Mouse (Mus musculus): ENCODE measurements around the gene Pard3.

The Pard3 gene

DNA sequence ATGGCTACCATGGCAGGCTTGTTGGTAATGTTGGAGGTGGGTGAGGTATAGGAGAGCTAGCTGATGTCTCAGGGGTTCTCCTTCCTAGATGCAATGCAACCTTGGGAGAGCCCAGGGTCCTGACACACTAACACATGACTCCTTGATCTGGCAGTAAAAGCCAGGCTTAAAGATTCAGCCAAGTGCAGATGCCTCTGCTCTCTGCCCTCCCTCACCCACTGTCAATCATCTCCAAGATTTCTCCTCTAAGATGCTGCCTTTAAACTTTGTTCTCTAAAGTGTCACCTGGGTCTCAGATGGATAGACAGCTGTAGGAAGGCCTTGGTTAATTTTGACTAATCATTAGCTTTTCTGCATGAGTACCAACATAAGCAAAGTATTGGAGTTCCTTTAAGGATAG lies 125.0 kb downstream of the Pard3 start:
- CTCF ChIA-PET = no interaction called here

GRCm38 (mm10) chr8:127190350-127190749 lies 126.7 kb downstream of the Pard3 start:
- POLR2A ChIA-PET = interaction anchor here in 1 of 4 experiments (0.8 kb wide), 1 partner anchor 212 kb away, joined by 3 read pairs; no protein-coding TSS in a partner anchor
- CTCF ChIA-PET = interaction anchor here (0.5 to 1.5 kb wide), 15 partner anchors 8 to 1173 kb away, joined by 3 to 6 read pairs (median 4); partner anchors contain the start of gene Tomm20 (in 1 of the 4)

More for the DNA sequence above, 125.0 kb downstream of the Pard3 start:
- POLR2A ChIA-PET = interaction anchor here in 1 of 4 experiments (0.5 kb wide), 2 partner anchors 411 to 685 kb away, joined by 3 read pairs; no protein-coding TSS in a partner anchor

GRCm38 (mm10) chr8:127191387-127191786 lies 127.7 kb downstream of the Pard3 start:
- ChIA-PET CTCF (interaction anchor here (0.7 to 1.5 kb wide), 11 partner anchors 9 to 410 kb away, joined by 3 to 13 read pairs (median 4); no protein-coding TSS in a partner anchor), POLR2A (interaction anchor here in 1 of 4 experiments (0.7 kb wide), 1 partner anchor 140 kb away, joined by 3 read pairs; no protein-coding TSS in a partner anchor)

- ChIA-PET POLR2A (interaction anchor here in 1 of 4 experiments (0.7 to 1.4 kb wide), 3 partner anchors 13 to 140 kb away, joined by 3 read pairs; no protein-coding TSS in a partner anchor), CTCF (interaction anchor here in 3 of 4 experiments (0.6 to 1.3 kb wide), 8 partner anchors 9 to 409 kb away, joined by 3 to 13 read pairs (median 4); no protein-coding TSS in a partner anchor)
Observed at GRCm38 (mm10) chr8:127191824-127192223, 128.1 kb downstream of the Pard3 start.

GRCm38 (mm10) chr8:127192331-127192730 lies 128.6 kb downstream of the Pard3 start:
- CTCF ChIA-PET = interaction anchor here in 3 of 4 experiments (0.6 to 1.3 kb wide), 7 partner anchors 8 to 409 kb away, joined by 3 to 13 read pairs (median 5); no protein-coding TSS in a partner anchor

GRCm38 (mm10) chr8:127193375-127193774 lies 129.7 kb downstream of the Pard3 start:
- CTCF ChIA-PET = no interaction called here
- POLR2A ChIA-PET = interaction anchor here in 2 of 4 experiments (1.1 to 1.4 kb wide), 2 partner anchors 8 to 12 kb away, joined by 3 to 6 read pairs; no protein-coding TSS in a partner anchor

More at GRCm38 (mm10) chr8:127192331-127192730, 128.6 kb downstream of the Pard3 start:
- POLR2A ChIA-PET = interaction anchor here in 3 of 4 experiments (0.5 to 1.4 kb wide), 4 partner anchors 9 to 281 kb away, joined by 3 to 6 read pairs (median 3); no protein-coding TSS in a partner anchor

GRCm38 (mm10) chr8:127194786-127195407 lies 131.2 kb downstream of the Pard3 start:
- POLR2A ChIA-PET = interaction anchor here in 3 of 4 experiments (0.5 to 2.1 kb wide), 4 partner anchors 10 to 169 kb away, joined by 3 to 12 read pairs (median 5); no protein-coding TSS in a partner anchor
- CTCF ChIA-PET = interaction anchor here in 1 of 4 experiments (1.1 kb wide), 1 partner anchor 9 kb away, joined by 4 read pairs; no protein-coding TSS in a partner anchor

DNA sequence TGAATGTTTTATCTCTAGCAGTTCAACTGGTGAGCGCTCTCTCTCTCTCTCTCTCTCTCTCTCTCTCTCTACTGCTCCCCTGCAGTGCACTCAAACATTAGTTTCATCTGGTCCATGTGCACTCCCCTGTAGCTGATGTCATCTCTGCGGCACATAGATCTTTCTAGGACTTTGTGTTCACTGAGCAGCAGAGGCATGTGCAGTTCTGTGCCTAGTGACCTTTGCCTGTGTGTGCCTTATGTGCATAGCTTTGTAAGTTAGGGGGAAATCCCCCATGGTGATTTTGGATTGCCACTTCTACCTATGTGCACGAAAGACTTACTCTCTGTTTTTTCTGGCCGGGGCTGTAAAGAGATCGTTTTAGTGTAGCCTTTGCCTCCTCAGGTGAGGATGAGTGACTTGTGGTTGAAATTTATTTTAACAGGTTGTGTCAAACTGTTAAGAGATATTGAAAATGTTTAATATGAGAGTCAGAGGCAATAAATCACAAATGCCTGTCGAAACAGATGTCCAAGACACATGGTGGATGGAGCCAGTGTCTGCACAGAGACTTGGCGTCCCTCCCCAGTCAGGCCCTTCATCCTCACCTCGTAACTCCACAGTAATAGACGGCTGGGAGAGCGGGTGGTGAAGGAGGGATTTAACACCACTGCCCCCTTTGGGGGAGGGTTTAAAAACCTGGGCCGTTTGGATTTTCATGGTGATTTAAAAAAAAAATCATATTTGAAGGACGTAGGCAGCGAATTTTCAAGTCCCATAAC lies 133.0 kb downstream of the Pard3 start:
- CTCF ChIA-PET = interaction anchor here in 1 of 4 experiments (0.6 kb wide), 1 partner anchor 10 kb away, joined by 3 read pairs; no protein-coding TSS in a partner anchor
- POLR2A ChIA-PET = interaction anchor here in 1 of 4 experiments (0.7 to 1.0 kb wide), 3 partner anchors 8 to 612 kb away, joined by 3 to 4 read pairs (median 3); no protein-coding TSS in a partner anchor

GRCm38 (mm10) chr8:127207455-127207854 lies 143.8 kb downstream of the Pard3 start:
- CTCF ChIA-PET = no interaction called here
- POLR2A ChIA-PET = no interaction called here

DNA sequence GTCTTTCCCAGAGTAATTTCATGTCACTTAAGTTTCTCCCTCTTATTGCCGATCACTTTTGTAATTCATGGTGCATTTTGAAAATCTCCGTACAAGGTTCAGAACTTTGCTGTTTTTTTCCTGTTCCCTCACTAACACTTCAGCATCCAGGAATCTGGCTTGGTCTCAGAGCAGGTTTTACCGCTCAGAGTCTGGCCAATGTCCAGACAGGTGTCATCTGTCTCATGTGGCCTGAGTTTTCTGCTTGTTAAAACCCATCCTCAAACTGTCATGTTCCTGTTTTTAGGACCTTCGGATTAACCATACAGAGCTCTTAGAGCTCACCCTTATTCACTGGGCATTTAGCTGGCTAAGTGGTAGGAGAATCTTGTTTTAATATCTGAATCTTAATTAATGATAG lies 146.9 kb downstream of the Pard3 start:
- CTCF ChIA-PET = no interaction called here
- POLR2A ChIA-PET = no interaction called here

- CTCF ChIA-PET = interaction anchor here in 2 of 4 experiments (0.6 to 1.1 kb wide), 2 partner anchors 75 to 151 kb away, joined by 3 to 4 read pairs; partner anchors contain the start of gene Pard3 (in 1 of the 2)
- POLR2A ChIA-PET = interaction anchor here in 1 of 4 experiments (1.0 to 2.7 kb wide), 3 partner anchors 9 to 51 kb away, joined by 3 to 8 read pairs (median 4); no protein-coding TSS in a partner anchor
Observed at GRCm38 (mm10) chr8:127214338-127214737, 150.6 kb downstream of the Pard3 start.

GRCm38 (mm10) chr8:127214748-127215433 lies 151.2 kb downstream of the Pard3 start:
- ChIA-PET CTCF (interaction anchor here in 1 of 4 experiments (1.1 kb wide), 1 partner anchor 76 kb away, joined by 3 read pairs; no protein-coding TSS in a partner anchor), POLR2A (interaction anchor here in 1 of 4 experiments (0.5 to 2.7 kb wide), 3 partner anchors 10 to 16 kb away, joined by 3 to 8 read pairs (median 4); no protein-coding TSS in a partner anchor)

DNA sequence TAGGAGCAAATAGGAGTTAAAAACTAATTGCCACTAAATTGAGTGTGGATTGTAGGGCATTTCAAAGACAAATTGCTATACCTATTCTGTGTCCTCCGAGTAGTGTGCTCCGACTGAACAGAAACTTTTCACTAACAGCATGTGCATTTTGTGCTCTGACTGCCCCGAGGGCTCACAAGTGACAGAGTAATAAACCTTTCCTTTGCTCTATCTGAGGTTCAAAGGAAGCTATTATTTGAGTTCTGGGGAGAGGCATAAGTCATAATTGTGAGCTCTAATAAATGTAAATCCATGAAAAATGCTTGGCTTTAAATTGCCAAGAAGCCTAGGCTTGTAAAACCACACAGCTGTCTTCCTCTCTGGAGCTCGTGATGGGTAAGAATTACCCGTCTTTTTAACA lies 156.5 kb downstream of the Pard3 start:
- ChIA-PET CTCF (interaction anchor here in 2 of 4 experiments (0.6 to 1.5 kb wide), 3 partner anchors 16 to 234 kb away, joined by 3 to 5 read pairs (median 5); no protein-coding TSS in a partner anchor), POLR2A (interaction anchor here in 1 of 4 experiments (0.6 kb wide), 1 partner anchor 34 kb away, joined by 5 read pairs; no protein-coding TSS in a partner anchor)

GRCm38 (mm10) chr8:127220615-127221014 lies 156.9 kb downstream of the Pard3 start:
- POLR2A ChIA-PET = interaction anchor here in 1 of 4 experiments (0.6 to 1.0 kb wide), 3 partner anchors 16 to 1512 kb away, joined by 3 to 5 read pairs (median 4); no protein-coding TSS in a partner anchor
- CTCF ChIA-PET = interaction anchor here in 2 of 4 experiments (0.6 to 1.5 kb wide), 3 partner anchors 16 to 234 kb away, joined by 3 to 5 read pairs (median 5); no protein-coding TSS in a partner anchor

GRCm38 (mm10) chr8:127222361-127222760 lies 158.7 kb downstream of the Pard3 start:
- CTCF ChIA-PET = no interaction called here
- POLR2A ChIA-PET = interaction anchor here in 1 of 4 experiments (1.0 kb wide), 1 partner anchor 65 kb away, joined by 3 read pairs; no protein-coding TSS in a partner anchor

GRCm38 (mm10) chr8:127226996-127227395 lies 163.3 kb downstream of the Pard3 start:
- CTCF ChIA-PET = no interaction called here
- POLR2A ChIA-PET = interaction anchor here in 1 of 4 experiments (0.8 kb wide), 1 partner anchor 10 kb away, joined by 3 read pairs; no protein-coding TSS in a partner anchor

- ChIA-PET CTCF (no interaction called here), POLR2A (no interaction called here)
Observed at GRCm38 (mm10) chr8:127227407-127227806, 163.7 kb downstream of the Pard3 start.
